Mouse (Mus musculus) intestine, embryonic 14.5 days (tissue): ENCODE measurements around the gene Gm14137. TPM values are rescaled to one million over a fixed set of nuclear protein-coding genes. Genes with fewer than 3 reads are reported as not detected.

ENCODE experiments used
- ATAC-seq: fragments of 200-750 bp; cut with Nextera tagmentation; replicated peaks from 2 replicates; pipeline ENCODE4 v1.8.0; 2017; ENCODE audit warnings: low read depth, moderate number of reproducible peaks, moderate TSS enrichment, moderate library complexity; ENCODE audit not compliant: low FRiP score, low TSS enrichment
- DNase-seq: peaks from one replicate; pipeline ENCODE4 v3.0.0-alpha.2; 2018; ENCODE audit warnings: low spot score
- H3K27ac ChIP-seq: fragments of 300-500 bp; sonication (generic); 2 replicates; pipeline ENCODE4 v1.5.1; 2014; ENCODE audit warnings: low read depth, mild to moderate bottlenecking, control low read depth
- H3K27me3 ChIP-seq: fragments of 300-500 bp; sonication (generic); replicated peaks from 2 replicates; pipeline ENCODE4 v1.6.1; 2014; ENCODE audit warnings: low read length, control low read depth; ENCODE audit not compliant: control insufficient read depth, insufficient read depth
- H3K36me3 ChIP-seq: fragments of 300-500 bp; sonication (generic); 2 replicates; pipeline ENCODE4 v1.6.1; 2014; ENCODE audit warnings: low read length, control low read depth; ENCODE audit not compliant: control insufficient read depth, insufficient read depth
- H3K4me1 ChIP-seq: fragments of 300-500 bp; sonication (generic); replicated peaks from 2 replicates; pipeline ENCODE4 v1.6.1; 2014; ENCODE audit warnings: low read length, control low read depth, mixed read lengths; ENCODE audit not compliant: control insufficient read depth, insufficient read depth
- H3K4me2 ChIP-seq: fragments of 300-500 bp; sonication (generic); 2 replicates; pipeline ENCODE4 v1.6.1; 2014; ENCODE audit warnings: low read length
- H3K4me3 ChIP-seq: fragments of 300-500 bp; sonication (generic); 2 replicates; pipeline ENCODE4 v1.5.1; 2014; ENCODE audit warnings: low read depth, low read length, control low read depth, mixed read lengths
- H3K9ac ChIP-seq: fragments of 300-500 bp; sonication (generic); 2 replicates; pipeline ENCODE4 v1.6.1; 2014; ENCODE audit warnings: mild to moderate bottlenecking, low read length
- H3K9me3 ChIP-seq: fragments of 300-500 bp; sonication (generic); 2 replicates; pipeline ENCODE4 v1.6.1; 2016; ENCODE audit warnings: low read length, control low read depth; ENCODE audit not compliant: control insufficient read depth
- WGBS: fragments of 180-500 bp; shearing (Covaris S2); extraction: QIAGEN DNeasy Blood & Tissue Kit; methylation state at CpG from one replicate; pipeline ENCODE4 v1.1.7; 2014; 5-methylcytosine and 5-hydroxymethylcytosine counted together
- polyA plus RNA-seq: library from polyadenylated mRNA; unstranded; fragments of >200 nt; fragmentation: Nextera tagmentation; extraction: Ambion mirVana; gene quantifications from 2 replicates; pipeline ENCODE4 v1.2.1, GENCODE M21; 2014

The Gm14137 gene
- polyA plus RNA-seq, 1 experiment from 2014 or later = 0.30 TPM

DNA sequence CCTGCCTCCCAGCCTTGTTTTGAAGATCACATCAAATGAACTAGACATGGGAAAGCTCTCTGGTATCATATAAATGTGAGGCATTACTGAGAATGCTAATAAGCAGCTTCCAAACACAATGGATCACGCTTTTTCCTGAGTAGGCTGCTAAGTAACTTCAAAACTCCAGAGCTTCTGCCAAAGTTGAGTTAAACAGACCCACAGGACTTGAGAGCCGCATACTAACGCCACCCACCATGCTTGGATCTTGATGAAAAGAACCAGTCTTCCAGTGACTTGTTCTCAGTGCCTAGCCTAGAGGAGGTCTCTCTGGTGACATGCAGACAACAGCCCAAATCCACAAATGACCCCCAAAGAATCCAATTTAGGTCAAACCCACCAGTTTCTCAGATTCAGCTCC is 24.6 kb downstream of the Gm14137 start:
- no peaks in the 10 kb centered on the region for H3K36me3 ChIP-seq
- H3K27ac ChIP-seq = no peak overlapping the region
- no peaks in the 10 kb centered on the region for H3K27me3 ChIP-seq
- no peak overlapping the region for H3K9ac ChIP-seq
- ATAC-seq (no peak), DNase-seq (no peak)
- H3K4me3 ChIP-seq = no peak overlapping the region
- WGBS = 60% methylated on average over 3 of the region's 3 CpGs
- no peak overlapping the region for H3K4me2 ChIP-seq
- H3K4me1 ChIP-seq = peaks cover 7% of the 10 kb centered on the region
- H3K9me3 ChIP-seq = no peaks in the 10 kb centered on the region

DNA sequence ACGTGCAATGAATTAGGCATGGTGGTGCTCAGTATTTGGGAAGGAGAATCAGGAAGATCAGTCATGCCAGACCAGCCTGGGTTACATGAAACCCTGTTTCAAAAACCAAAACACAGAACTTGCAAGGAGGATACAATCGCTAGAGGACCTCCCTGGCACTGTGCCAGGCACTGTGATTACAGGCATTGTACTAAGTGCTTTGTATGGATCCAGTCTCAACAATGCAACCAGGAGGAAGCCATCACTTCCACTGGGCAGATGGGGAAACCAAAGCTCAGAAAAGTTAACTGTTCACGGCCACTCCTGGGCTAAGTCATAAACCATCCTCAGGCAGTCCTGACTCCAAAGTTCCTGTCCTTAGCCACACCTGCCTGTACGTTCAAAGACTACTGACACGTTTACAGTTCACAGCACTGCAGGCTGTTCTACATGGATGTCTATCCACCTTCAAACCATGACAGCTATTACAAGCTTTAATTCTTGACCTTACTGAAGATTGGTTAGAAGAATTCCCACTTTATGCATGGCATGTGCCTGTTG is 28.7 kb downstream of the Gm14137 start:
- WGBS = 39% methylated on average over 5 of the region's 5 CpGs
- no peak for ATAC-seq
- no peak overlapping the region for H3K4me3 ChIP-seq
- H3K36me3 ChIP-seq = no peaks in the 10 kb centered on the region
- H3K27ac ChIP-seq = no peak overlapping the region
- no peaks in the 10 kb centered on the region for H3K9me3 ChIP-seq
- DNase-seq = peak; percentile 55
- H3K9ac ChIP-seq = no peak overlapping the region
- H3K4me2 ChIP-seq = no peak overlapping the region
- peaks cover 7% of the 10 kb centered on the region for H3K4me1 ChIP-seq
- H3K27me3 ChIP-seq = no peaks in the 10 kb centered on the region

DNA sequence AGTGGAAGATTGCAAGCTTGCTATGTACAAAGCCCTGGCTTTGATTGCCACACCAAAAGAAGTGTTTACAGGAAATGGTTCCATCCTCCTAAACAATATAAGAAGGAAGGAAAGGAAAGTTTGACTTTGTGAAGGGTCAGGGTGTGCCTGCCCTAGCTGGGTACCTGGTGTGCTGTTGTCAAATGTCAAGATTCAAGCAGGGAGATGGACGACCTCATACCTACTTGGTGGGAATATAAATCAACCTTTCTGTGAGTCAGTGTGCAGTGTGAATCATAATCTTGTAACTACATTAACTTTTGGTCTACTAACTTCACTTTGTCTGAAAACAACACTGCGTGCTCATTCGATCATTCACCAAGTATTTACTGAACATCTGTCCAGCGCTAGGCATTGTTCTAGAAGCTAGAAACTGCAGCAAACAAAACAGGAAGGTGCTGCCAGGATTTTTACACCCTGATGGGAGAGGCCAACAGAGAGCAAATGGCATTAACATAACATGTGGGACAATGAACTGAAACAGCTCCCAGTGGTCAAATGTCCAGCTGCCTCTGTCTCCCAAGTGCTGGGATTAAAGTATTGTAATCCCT is 29.7 kb downstream of the Gm14137 start:
- Histone ChIP-seq H3K4me1 (peaks cover 7% of the 10 kb centered on the region), H3K36me3 (no peaks in the 10 kb centered on the region), H3K9me3 (no peaks in the 10 kb centered on the region), H3K27ac (no peak overlapping the region), H3K4me3 (no peak overlapping the region), H3K4me2 (no peak overlapping the region), H3K27me3 (no peaks in the 10 kb centered on the region), H3K9ac (no peak overlapping the region)
- ATAC-seq (no peak), DNase-seq (no peak)
- 83% methylated on average over 4 of the region's 4 CpGs for WGBS

DNA sequence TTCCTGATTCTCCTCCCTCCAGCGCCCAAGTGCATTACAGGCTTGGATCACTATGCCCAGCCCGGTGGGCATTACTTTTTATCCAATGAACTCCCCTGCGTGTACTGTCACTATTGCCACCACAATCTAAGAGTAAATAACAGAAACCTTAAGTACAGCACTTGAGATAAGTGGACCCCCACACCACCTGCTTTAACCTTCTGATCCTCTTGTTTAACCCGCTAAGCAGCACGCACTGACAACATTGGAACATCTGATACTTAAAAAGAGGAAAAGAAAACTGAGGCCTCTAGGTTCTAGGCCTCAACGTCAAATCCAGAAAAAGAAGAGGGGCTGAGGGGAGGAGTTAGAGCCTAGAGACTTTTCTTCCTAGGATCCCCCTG is 33.6 kb downstream of the Gm14137 start:
- Histone ChIP-seq H3K4me2 (peak overlapping the region; percentile 64), H3K4me1 (peaks cover 15% of the 10 kb centered on the region), H3K27ac (peak overlapping the region; percentile 82), H3K9ac (peak overlapping the region; percentile 36), H3K27me3 (no peaks in the 10 kb centered on the region), H3K4me3 (peak overlapping the region; percentile 59), H3K9me3 (no peaks in the 10 kb centered on the region), H3K36me3 (peaks cover 27% of the 10 kb centered on the region)
- DNase-seq (peak; percentile 54), ATAC-seq (no peak)
- WGBS = 17% methylated on average over 6 of the region's 6 CpGs

DNA sequence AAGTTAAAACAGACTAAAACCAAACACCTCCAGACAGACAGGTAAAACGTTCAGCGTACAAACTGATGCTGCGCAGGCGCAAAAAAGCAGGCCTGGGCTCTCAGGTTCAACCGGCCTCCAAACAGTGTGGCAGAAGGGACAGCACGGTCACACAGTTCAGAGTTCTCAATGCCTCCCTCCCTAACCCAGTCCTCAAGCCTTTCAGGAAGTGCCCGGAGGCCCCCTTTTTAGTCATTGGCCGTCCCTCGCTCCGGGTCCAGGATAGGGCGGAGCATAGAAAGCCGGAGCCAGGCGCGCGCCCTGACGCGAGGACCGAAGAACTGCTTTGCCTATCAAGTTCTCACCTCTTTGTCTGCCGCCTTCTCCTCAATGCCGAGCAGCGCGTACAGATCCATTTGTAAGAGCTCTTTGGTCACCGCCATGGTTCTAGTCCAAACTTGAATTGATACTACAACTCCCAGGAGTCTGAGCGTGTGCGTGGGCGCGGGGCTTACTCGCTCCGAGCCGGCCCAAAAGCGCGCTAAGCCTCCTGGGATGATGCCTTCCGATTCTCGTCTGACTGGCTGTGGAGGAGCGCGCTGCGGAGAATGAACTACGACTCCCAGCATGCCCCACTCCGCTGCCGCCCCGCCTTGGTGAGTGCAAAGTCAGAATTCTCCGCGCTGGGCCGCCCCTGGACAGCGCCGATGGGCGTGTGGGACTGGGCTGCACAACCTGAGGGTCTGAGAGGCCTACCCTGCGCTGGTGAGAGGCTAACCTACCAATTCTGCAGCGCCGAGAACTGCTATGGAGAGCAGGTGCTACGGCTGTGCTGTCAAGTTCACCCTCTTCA is 34.3 kb downstream of the Gm14137 start, which contains the start of the genes Zfyve19 and Dnajc17:
Zfyve19 (plus strand) TSS at position 274 of the 832 bp plus-strand sequence.
Dnajc17 (minus strand) TSS at position 452 of the 832 bp plus-strand sequence.
- DNase-seq (peak; percentile 95), ATAC-seq (peak; percentile 96)
- peak within 1 kb of the TSS; percentile 68 for H3K4me2 ChIP-seq
- under 1% methylated on average over 51 of the region's 51 CpGs for WGBS
- peak within 1 kb of the TSS; percentile 59 for H3K4me3 ChIP-seq
- H3K27me3 ChIP-seq = no peaks in the 10 kb centered on the region
- peaks cover 31% of the 10 kb centered on the region for H3K36me3 ChIP-seq
- peak within 1 kb of the TSS; percentile 82 for H3K27ac ChIP-seq
- H3K4me1 ChIP-seq = peaks cover 10% of the 10 kb centered on the region; the same call in 1 of the 2 replicates
- H3K9ac ChIP-seq = peak within 1 kb of the TSS; percentile 62
- H3K9me3 ChIP-seq = no peaks in the 10 kb centered on the region

DNA sequence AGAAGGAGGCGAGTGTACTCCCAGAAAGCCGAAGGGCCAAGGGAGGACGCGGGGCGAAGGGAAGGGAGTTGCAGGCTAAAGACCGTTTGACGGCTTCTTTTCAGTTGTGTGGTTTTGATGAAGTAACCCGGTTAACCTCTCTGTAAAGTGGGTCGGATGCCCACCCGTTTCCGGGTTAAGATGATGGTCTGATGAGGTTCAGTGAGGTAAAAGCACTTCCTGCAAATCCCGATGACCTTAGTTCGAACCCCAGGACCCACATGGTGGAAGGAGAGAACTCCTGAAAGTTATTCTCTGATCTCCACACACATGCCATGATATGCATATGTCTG is 34.8 kb downstream of the Gm14137 start:
- peak; percentile 28 for ATAC-seq
- peak overlapping the region; percentile 82; the same call in 1 of the 2 replicates for H3K27ac ChIP-seq
- H3K4me2 ChIP-seq = peak overlapping the region; percentile 68
- H3K36me3 ChIP-seq = peaks cover 33% of the 10 kb centered on the region
- under 1% methylated on average over 13 of the region's 13 CpGs for WGBS
- peak overlapping the region; percentile 62 for H3K9ac ChIP-seq
- no peaks in the 10 kb centered on the region for H3K9me3 ChIP-seq
- peaks cover 10% of the 10 kb centered on the region; the same call in 1 of the 2 replicates for H3K4me1 ChIP-seq
- no peak for DNase-seq
- H3K4me3 ChIP-seq = peak overlapping the region; percentile 59
- no peaks in the 10 kb centered on the region for H3K27me3 ChIP-seq

Other genes with a start within 250 kb of the Gm14137 start
- gene Chst14, start 248.0 kb upstream of the Gm14137 start, polyA plus RNA-seq = 32.2 and 32.7 TPM in 2 replicates
- 20.9 and 21.0 TPM in 2 replicates for gene Ccdc32, start 145.1 kb upstream of the Gm14137 start, polyA plus RNA-seq
- 4.7 and 4.8 TPM in 2 replicates for gene Rpusd2, start 139.7 kb upstream of the Gm14137 start, polyA plus RNA-seq
- 40.5 and 46.5 TPM in 2 replicates for gene Knl1, start 127.4 kb upstream of the Gm14137 start, polyA plus RNA-seq
- 50.2 and 58.2 TPM in 2 replicates for gene Rad51, start 61.7 kb upstream of the Gm14137 start, polyA plus RNA-seq
- 33.6 and 38.9 TPM in 2 replicates for gene Rmdn3, start 17.5 kb upstream of the Gm14137 start, polyA plus RNA-seq
- gene Gchfr, start 6.7 kb upstream of the Gm14137 start, polyA plus RNA-seq = 11.7 and 12.0 TPM in 2 replicates
- gene Zfyve19, start 34.1 kb downstream of the Gm14137 start, polyA plus RNA-seq = 44.2 and 63.2 TPM in 2 replicates
- 17.8 and 20.5 TPM in 2 replicates for gene Dnajc17, start 34.3 kb downstream of the Gm14137 start, polyA plus RNA-seq
- 3.0 and 3.9 TPM in 2 replicates for gene Ppp1r14d, start 55.4 kb downstream of the Gm14137 start, polyA plus RNA-seq
- 71.3 and 81.9 TPM in 2 replicates for gene Spint1, start 62.9 kb downstream of the Gm14137 start, polyA plus RNA-seq
- gene Rhov, start 96.8 kb downstream of the Gm14137 start, polyA plus RNA-seq = 0.98 and 2.3 TPM in 2 replicates
- 14.1 and 14.8 TPM in 2 replicates for gene Vps18, start 114.2 kb downstream of the Gm14137 start, polyA plus RNA-seq
- 6.9 and 7.1 TPM in 2 replicates for gene Dll4, start 151.3 kb downstream of the Gm14137 start, polyA plus RNA-seq
- 1.6 and 1.7 TPM in 2 replicates for gene Chac1, start 176.7 kb downstream of the Gm14137 start, polyA plus RNA-seq